Mouse (Mus musculus) E14TG2a.4 (cell line): Measurements from ENCODE around the gene Klhdc8b.

Source experiments
- CTCF ChIP-seq: conservative IDR thresholded peaks from 2 replicates; pipeline ENCODE4 v1.5.1; 2014; ENCODE audit warnings: low read length
- POU5F1 ChIP-seq: IDR thresholded peaks from 2 replicates; pipeline ENCODE4 v1.6.1; 2014; ENCODE audit warnings: low read length, borderline replicate concordance

DNA sequence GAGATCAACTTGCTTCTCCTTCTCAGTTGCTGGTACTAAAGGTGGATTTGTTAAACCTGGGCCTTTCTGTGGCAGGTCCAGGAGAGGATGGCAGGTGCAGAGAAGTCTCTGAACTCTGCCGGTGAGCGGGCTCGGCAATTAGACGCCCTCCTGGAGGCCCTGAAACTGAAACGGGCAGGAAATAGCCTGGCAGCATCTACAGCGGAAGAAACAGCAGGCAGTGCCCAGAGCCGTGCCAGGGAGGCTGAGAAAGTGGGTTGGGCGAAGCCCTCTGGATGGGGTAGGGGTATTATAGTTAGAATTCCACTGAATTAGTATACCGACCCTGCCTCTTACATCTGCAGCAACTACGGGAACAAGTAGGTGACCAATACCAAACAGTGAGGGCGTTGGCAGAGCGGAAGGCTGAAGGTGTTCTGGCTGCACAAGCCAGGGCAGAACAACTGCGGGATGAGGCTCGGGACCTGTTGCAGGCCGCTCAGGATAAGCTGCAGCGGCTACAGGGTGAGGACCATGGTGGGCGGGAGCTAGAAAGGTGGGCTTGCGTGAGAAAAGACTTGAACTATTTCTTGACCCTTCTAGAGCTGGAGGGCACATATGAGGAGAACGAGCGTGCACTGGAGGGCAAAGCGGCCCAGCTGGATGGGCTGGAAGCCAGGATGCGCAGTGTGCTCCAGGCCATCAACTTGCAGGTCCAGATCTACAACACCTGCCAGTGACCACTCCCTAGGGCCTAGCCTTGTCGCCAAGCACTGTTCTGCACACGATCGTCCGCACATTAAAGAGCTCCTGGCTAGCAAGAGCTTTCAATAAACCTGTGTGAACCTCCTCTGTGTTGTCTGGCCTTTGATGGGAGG, 28.5 kb upstream of the Klhdc8b start:
- TF ChIP-seq CTCF (no peak), POU5F1 (no peak)
